Mouse (Mus musculus) limb, embryonic 11.5 days (tissue): ENCODE data around the gene Cdhr3. TPM values are rescaled to one million over a fixed set of nuclear protein-coding genes. Genes with fewer than 3 reads are reported as not detected.
"Not testable (repeated sequence)": the region's sequence is repeated elsewhere in the genome, so short reads cannot be mapped to it uniquely, and the experiment has no call there.

Source experiments
- ATAC-seq: fragments of 200-750 bp; cut with Nextera tagmentation; 2 replicates; pipeline ENCODE4 v1.8.0; 2017; ENCODE audit warnings: low read depth; ENCODE audit not compliant: insufficient number of reproducible peaks, low FRiP score, low TSS enrichment
- DNase-seq: peaks from one replicate; pipeline ENCODE4 v3.0.0-alpha.2; 2015; ENCODE audit warnings: low spot score
- H3K27ac ChIP-seq: fragments of 300-500 bp; sonication (generic); replicated peaks from 2 replicates; pipeline ENCODE4 v1.5.1; 2014; ENCODE audit warnings: low read depth, mild to moderate bottlenecking, low read length
- H3K27me3 ChIP-seq: fragments of 300-500 bp; sonication (generic); 2 replicates; pipeline ENCODE4 v1.6.1; 2014; ENCODE audit warnings: mild to moderate bottlenecking, low read length, mixed read lengths; ENCODE audit not compliant: control insufficient read depth, insufficient read depth
- H3K36me3 ChIP-seq: fragments of 300-500 bp; sonication (generic); 2 replicates; pipeline ENCODE4 v1.6.1; 2014; ENCODE audit warnings: mild to moderate bottlenecking, low read length, moderate library complexity, mixed read lengths; ENCODE audit not compliant: control insufficient read depth, insufficient read depth
- H3K4me1 ChIP-seq: fragments of 300-500 bp; sonication (generic); 2 replicates; pipeline ENCODE4 v1.6.1; 2014; ENCODE audit warnings: low read length, mixed read lengths; ENCODE audit not compliant: control insufficient read depth, insufficient read depth
- H3K4me2 ChIP-seq: fragments of 300-500 bp; sonication (generic); 2 replicates; pipeline ENCODE4 v1.6.1; 2014; ENCODE audit warnings: low read depth, mild to moderate bottlenecking, moderate library complexity; ENCODE audit not compliant: severe bottlenecking
- H3K4me3 ChIP-seq: fragments of 300-500 bp; sonication (generic); 2 replicates; pipeline ENCODE4 v1.5.1; 2014; ENCODE audit warnings: low read depth, low read length
- H3K9ac ChIP-seq: fragments of 300-500 bp; sonication (generic); 2 replicates; pipeline ENCODE4 v1.6.1; 2014; ENCODE audit warnings: mild to moderate bottlenecking, low read length
- H3K9me3 ChIP-seq: fragments of 300-500 bp; sonication (generic); 2 replicates; pipeline ENCODE4 v1.6.1; 2016; ENCODE audit warnings: low read length; ENCODE audit not compliant: control insufficient read depth
- WGBS: fragments of 180-500 bp; shearing (Covaris S2); extraction: QIAGEN DNeasy Blood & Tissue Kit; methylation state at CpG from one replicate; pipeline ENCODE4 v1.1.7; 2014; 5-methylcytosine and 5-hydroxymethylcytosine counted together
- polyA plus RNA-seq: library from polyadenylated mRNA; unstranded; fragments of >200 nt; fragmentation: Nextera tagmentation; extraction: Ambion mirVana; gene quantifications from 2 replicates; pipeline ENCODE4 v1.2.1, GENCODE M21; 2014

The Cdhr3 gene
- polyA plus RNA-seq, 1 experiment from 2014 or later: not detected

DNA sequence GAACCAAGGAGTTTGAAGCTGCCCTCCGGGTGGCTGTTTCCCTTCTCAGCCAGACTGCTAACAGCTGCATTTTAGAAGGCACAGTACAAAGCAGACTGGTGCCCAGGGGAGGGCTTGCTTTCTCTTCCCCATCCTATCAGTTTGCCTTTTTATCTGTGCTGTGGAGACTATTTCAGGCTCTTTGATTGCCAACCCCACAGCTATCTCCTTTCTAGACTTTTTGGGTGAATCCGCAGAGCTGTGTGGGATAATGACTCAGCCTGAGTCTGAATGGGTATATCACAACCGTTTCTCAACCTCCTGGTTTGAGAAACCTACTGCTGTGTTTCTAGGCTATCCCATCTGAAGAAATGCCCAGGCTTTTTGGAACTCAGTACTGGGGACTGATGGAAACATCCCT is 27.5 kb downstream of the Cdhr3 start:
- H3K4me2 ChIP-seq: no peak overlapping the region
- 84% methylated on average over 3 of the region's 3 CpGs for WGBS
- ATAC-seq: no peak

DNA sequence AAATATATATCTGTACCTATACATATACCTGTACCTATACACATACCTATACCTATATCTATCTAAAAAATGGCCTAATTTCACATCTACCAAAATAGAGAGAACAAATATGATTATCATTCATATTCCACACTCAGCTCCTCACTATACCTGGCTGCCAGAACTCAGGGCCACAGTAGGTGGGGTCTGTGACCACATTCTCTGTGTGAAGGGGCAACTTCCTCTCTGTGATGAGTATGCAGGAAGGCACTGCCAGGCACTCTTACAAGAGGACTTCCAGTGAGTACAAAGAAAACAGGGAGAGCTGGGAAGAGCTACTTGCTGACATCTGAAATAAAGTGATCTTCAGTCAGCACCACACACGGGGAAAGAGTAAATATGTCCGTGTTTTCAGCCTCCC is 28.4 kb downstream of the Cdhr3 start:
- 86% methylated on average over 2 of the region's 2 CpGs for WGBS
- H3K27me3 ChIP-seq: no peaks in the 10 kb centered on the region
- DNase-seq (no peak), ATAC-seq (no peak)
- no peaks in the 10 kb centered on the region for H3K36me3 ChIP-seq
- no peak overlapping the region for H3K9ac ChIP-seq
- H3K4me2 ChIP-seq: no peak overlapping the region
- no peak overlapping the region for H3K27ac ChIP-seq
- H3K4me3 ChIP-seq: no peak overlapping the region
- H3K9me3 ChIP-seq: no peaks in the 10 kb centered on the region
- no peaks in the 10 kb centered on the region for H3K4me1 ChIP-seq

More for the DNA sequence above, 27.5 kb downstream of the Cdhr3 start:
- H3K4me3 ChIP-seq: no peak overlapping the region
- H3K27ac ChIP-seq: no peak overlapping the region
- no peak for DNase-seq
- H3K27me3 ChIP-seq: no peaks in the 10 kb centered on the region
- no peak overlapping the region for H3K9ac ChIP-seq
- H3K9me3 ChIP-seq: no peaks in the 10 kb centered on the region
- H3K36me3 ChIP-seq: no peaks in the 10 kb centered on the region
- no peaks in the 10 kb centered on the region for H3K4me1 ChIP-seq

GRCm38 (mm10) chr12:33063250-33063649 is 29.4 kb downstream of the Cdhr3 start:
- no peak overlapping the region for H3K9ac ChIP-seq
- no peak for ATAC-seq
- no peak overlapping the region for H3K27ac ChIP-seq
- no peaks in the 10 kb centered on the region for H3K9me3 ChIP-seq
- 81% methylated on average over 2 of the region's 2 CpGs for WGBS
- H3K27me3 ChIP-seq: no peaks in the 10 kb centered on the region
- H3K4me1 ChIP-seq: no peaks in the 10 kb centered on the region
- DNase-seq: no peak
- no peak overlapping the region for H3K4me2 ChIP-seq
- no peaks in the 10 kb centered on the region for H3K36me3 ChIP-seq
- H3K4me3 ChIP-seq: no peak overlapping the region

GRCm38 (mm10) chr12:33062379-33062778 is 30.3 kb downstream of the Cdhr3 start:
- not testable (repeated sequence) for DNase-seq, H3K27ac ChIP-seq, ATAC-seq, H3K9ac ChIP-seq, H3K4me1 ChIP-seq, H3K27me3 ChIP-seq, H3K4me2 ChIP-seq, H3K9me3 ChIP-seq, H3K4me3 ChIP-seq, H3K36me3 ChIP-seq
- WGBS: 80% methylated on average over 2 of the region's 2 CpGs

DNA sequence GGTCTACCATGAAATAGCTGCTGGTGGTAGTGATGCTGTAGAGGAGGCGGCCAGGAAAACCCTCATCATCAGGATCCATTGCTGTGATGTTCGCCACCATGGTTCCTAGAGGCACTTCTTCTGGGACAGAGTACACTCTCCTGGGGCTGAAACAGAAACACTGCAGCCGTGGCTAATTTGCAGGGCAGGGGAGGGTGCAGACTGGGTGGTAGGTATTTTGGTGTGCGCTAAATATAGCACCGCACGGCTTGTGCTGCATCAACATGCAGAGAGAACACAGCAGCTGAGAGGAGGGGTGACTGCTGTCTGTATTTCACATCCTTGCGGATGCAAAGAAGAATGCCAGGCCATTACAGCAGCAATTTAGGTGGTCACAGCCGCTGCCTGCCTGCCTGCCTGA is 31.0 kb downstream of the Cdhr3 start:
- no peak for ATAC-seq
- 49% methylated on average over 8 of the region's 8 CpGs for WGBS

GRCm38 (mm10) chr12:33057231-33058048 is 35.2 kb downstream of the Cdhr3 start:
- no peaks in the 10 kb centered on the region for H3K27me3 ChIP-seq
- peak overlapping the region; percentile 52 for H3K9ac ChIP-seq
- DNase-seq (peak; percentile 80), ATAC-seq (peak; percentile 78)
- H3K4me2 ChIP-seq: peak overlapping the region; percentile 48
- whole genome bisulfite sequencing: 11% methylated on average over 19 of the region's 19 CpGs
- H3K36me3 ChIP-seq: no peaks in the 10 kb centered on the region
- H3K4me1 ChIP-seq: peaks cover 8% of the 10 kb centered on the region
- H3K27ac ChIP-seq: peak overlapping the region; percentile 33; the same call in 1 of the 2 replicates
- 0 out of 2 replicates have a peak overlapping the region, but pooled peaks have one; percentile 8 for H3K4me3 ChIP-seq
- no peaks in the 10 kb centered on the region for H3K9me3 ChIP-seq

More for the DNA sequence above, 31.0 kb downstream of the Cdhr3 start:
- DNase-seq: no peak
- H3K27me3 ChIP-seq: no peaks in the 10 kb centered on the region
- peaks cover 8% of the 10 kb centered on the region for H3K4me1 ChIP-seq
- no peak overlapping the region for H3K9ac ChIP-seq
- H3K4me2 ChIP-seq: no peak overlapping the region
- H3K27ac ChIP-seq: no peak overlapping the region
- H3K4me3 ChIP-seq: no peak overlapping the region
- no peaks in the 10 kb centered on the region for H3K36me3 ChIP-seq
- H3K9me3 ChIP-seq: no peaks in the 10 kb centered on the region

GRCm38 (mm10) chr12:33056574-33056973 is 36.1 kb downstream of the Cdhr3 start:
- Histone ChIP-seq H3K27me3 (no peaks in the 10 kb centered on the region), H3K4me3 (no peak overlapping the region), H3K4me1 (peaks cover 8% of the 10 kb centered on the region), H3K4me2 (no peak overlapping the region; the same call in 1 of the 2 replicates), H3K9ac (no peak overlapping the region), H3K36me3 (no peaks in the 10 kb centered on the region), H3K9me3 (no peaks in the 10 kb centered on the region), H3K27ac (no peak overlapping the region)
- ATAC-seq (no peak), DNase-seq (no peak)
- 44% methylated on average over 3 of the region's 3 CpGs for WGBS

DNA sequence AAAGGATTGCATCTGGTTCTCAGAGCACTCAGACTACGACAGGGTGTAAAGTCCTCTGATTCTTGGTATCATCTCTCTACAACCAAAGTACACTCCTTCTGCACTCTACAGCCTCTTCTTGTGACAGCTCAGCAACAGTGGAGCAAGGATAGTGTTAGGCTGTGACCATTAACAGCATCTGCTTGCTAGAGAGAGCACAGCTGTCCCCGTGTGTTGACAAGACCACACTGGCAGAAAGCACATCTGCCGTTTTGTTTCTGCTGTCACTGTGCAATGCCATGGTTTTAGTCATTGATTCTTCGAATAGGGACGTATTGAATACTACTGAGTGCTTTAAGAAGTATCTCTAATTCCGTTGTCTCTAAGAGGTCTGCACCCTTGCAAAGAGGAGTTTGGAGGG is 36.6 kb downstream of the Cdhr3 start:
- Histone ChIP-seq H3K27ac (no peak overlapping the region), H3K4me1 (peaks cover 8% of the 10 kb centered on the region), H3K9ac (no peak overlapping the region), H3K9me3 (no peaks in the 10 kb centered on the region), H3K36me3 (no peaks in the 10 kb centered on the region), H3K4me3 (no peak overlapping the region), H3K4me2 (no peak overlapping the region), H3K27me3 (no peaks in the 10 kb centered on the region)
- no peak for DNase-seq
- 75% methylated on average over 6 of the region's 6 CpGs for WGBS
- no peak for ATAC-seq
